Mouse (Mus musculus) ovary, adult 18-20 months (tissue): ENCODE results near the gene Bptf.
"Not testable (repeated sequence)": the region's sequence is repeated elsewhere in the genome, so short reads cannot be mapped to it uniquely, and the experiment has no call there.

Experiments used
- DNase-seq: peaks from one replicate; pipeline ENCODE4 v3.0.0; 2022; ENCODE audit warnings: low spot score, mixed read lengths

The Bptf gene

DNA sequence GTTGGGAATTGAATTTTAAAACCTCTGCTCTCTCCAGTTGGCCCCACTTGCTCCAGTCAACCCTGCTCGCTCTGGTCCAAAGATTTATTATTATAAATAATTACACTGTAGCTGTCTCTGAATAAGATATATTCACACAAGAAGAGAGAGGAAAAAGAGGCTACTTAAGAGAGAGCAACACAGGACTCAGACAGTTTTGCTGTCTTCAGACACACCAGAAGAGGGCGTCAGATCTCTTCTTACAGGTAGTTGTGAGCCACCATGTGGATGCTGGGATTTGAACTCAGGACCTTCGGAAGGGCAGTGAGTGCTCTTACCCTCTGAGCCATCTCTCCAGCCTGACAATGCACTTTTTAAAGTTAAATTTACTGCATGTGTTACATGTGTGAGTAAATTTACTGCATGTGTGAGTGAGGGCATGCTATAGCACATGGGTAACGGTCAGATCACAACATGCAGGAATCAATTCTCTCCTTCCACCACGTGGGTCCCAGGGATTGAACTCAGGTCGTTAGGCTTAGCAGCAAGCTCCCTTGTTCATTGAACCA is 114.5 kb downstream of the Bptf start:
- DNase-seq = no peak

DNA sequence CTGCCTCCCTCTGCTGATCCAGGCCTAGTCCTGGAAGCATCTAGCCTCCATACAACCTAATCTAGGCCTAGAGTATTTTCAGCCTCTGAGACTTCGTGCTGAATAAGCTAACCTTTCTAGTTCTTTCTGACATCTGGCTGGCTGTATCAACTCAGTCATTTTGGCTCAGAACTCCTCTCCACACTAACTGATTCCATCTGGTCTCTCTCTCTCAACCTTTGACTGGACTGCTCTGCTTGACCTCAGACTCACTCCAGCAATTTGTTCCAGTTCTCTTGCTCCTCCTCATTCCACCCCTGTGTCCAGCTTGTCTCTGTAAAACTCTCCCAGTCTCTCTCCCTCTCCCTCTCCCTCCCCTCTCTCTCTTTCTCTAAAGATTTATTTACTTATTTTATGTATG is 115.0 kb downstream of the Bptf start:
- DNase-seq = no peak

DNA sequence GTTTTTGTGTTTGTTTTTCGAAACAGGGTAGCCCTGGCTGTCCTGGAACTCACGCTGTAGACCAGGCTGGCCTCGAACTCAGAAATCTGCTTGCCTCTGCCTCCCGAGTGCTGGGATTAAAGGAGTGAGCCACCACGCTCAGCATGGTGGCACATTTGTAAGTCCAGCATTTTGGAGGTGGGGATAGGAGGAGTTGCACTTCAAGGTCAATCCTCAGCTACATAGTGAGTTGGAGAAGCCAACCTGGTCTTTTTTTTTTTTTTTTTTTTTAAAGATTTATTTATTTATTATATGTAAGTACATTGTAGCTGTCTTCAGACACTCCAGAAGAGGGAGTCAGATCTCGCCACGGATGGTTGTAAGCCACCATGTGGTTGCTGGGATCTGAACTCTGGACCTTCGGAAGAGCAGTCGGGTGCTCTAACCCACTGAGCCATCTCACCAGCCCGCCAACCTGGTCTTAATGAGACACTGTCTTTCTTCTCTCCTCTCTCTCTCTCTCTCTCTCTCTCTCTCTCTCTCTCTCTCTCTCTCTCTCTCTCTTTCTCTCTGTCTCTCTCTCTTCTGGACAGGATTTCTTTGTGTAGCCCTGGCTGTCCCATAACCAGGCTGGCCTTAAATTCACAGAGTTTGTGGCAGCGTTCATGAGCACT is 116.3 kb downstream of the Bptf start:
- not testable (repeated sequence) for DNase-seq

DNA sequence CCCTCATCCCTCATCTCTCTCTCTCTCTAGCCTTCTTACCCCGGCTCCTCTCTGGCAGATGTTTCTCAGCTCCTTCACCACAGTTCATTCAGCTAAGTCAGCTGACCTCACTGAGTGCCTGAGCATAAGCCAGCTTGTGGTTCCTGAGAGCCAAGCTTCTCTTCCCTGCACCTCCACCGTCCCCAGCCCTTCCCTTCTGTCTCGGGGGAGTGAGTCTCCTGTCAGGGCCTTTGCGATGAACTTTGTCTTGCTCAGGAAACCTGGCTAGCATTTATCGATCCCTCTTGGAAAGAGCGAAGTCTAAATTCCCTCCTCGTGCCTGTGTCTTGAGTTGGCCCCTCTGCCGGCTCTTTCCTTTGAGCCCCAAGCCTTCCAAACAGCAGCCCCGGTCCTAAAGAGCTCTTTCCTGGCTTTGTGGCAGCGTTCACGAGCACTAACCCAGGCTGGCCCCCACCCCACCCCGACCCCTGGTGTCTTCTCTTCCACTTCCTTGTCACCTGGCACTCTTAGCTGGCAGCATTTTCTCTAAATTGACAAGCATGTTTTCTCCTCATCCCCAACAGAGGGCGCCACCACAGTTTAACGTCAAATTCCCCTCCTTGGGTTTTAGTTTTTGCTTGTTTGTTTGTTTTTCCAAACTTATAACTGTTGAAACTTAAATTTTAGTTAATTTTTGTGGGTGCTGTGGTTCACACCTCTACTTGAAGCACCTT is 117.2 kb downstream of the Bptf start:
- no peak for DNase-seq

DNA sequence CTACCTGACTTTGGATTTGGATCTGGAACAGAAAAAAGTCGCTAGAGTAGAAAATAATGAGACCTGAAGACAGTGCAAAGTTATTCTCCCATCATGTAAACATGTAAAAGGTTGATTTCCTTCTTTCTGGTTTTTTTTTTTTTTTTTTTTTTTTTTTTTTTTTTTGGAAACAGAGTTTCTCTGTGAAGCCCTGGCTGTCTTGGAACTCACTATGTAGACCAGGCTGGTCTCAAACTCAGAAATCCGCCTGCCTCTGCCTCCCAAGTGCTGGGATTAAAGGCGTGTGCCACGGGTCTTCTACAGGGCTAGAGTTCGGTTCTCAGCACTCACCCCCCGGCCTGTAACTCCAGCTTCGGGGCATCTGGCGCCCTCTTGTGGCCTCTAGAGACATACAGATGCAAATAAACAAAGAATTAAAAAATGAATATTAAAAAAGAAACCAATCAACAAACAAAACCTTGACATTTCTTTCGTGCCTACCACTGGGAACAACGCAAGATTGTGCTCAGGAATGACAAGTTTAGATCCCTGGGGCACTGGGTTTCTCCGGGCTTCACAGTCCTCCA is 117.8 kb downstream of the Bptf start:
- DNase-seq = no peak

DNA sequence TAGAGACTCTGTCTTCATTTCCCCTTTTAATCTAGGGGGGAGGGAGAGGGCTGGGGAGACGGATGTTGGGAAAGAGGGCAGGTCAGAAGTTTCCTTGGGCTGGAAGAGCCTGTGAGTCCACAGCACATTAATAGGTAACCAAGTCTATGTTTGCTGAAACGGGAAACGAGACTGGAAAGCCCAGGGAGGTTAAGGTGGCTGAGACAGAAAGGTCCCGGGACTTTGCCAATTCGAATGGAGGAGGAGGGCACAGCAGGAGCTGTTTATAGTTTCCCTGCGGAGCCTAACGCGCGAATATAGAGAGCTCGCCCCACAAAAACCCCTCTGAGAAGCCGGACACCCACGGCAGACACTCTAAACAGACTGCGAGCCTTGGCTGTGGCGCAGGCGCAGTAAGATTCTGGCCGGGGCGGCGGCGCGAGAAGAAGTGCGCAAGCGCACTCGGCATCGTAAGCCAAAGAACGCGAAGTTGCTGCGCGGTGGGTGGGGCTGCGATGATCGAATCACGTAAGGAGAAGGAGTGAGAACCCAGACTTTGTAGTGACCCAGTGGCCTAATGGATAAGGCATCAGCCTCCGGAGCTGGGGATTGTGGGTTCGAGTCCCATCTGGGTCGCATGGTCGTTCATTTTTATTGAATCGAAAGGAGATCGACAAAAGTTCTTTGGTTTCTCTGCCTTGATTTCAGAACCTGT is 119.5 kb downstream of the Bptf start:
- DNase-seq = peak; percentile 94

DNA sequence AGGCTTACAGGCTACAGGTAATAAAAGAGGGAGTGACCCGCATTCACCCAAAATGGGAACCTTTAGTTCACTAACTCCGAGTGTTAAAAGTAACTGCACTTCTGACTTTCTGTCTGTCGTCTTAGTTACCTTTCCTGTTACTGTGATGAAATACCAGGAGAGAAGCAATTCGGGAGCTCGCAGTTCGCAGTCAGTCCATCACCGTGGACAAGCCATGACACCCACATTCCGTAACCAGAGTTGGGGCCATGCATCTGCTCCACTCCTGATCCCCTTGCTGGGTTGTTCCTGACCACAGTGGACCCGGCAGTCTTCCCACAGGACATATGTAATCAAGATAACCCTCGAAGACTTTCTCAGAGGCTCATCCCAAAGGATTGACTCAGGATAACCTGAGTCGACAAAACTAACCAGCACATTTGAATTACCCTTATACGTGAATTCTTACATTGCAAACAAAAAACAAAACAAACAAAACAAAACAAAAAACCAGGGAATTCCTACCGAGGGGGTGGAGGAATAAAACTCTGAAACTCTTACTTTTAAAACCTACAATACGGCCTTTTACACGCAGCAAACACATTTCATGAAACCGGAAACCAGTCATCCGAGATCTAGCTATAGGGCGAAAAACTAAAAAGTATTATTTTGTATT is 120.1 kb downstream of the Bptf start:
- DNase-seq = no peak

DNA sequence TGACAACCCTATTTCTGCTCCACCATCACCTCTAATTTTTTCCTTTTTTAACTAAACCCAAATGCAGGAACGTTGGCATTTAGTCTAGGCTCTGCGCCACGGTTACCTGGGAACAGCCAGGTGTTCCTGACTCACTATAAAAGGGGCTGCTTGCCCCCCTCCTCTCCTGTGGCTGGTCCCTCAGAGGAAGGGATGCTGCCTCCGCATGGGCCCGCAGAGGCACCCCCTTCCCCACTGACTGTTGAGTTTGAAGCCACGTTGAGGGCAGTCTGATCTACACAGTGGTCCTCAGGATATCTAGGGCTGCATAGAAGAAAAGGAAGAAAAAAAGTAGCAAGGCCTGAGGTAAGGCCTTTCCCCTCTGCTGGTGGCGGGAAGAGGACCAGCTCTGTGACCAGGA is 120.8 kb downstream of the Bptf start:
- no peak for DNase-seq

DNA sequence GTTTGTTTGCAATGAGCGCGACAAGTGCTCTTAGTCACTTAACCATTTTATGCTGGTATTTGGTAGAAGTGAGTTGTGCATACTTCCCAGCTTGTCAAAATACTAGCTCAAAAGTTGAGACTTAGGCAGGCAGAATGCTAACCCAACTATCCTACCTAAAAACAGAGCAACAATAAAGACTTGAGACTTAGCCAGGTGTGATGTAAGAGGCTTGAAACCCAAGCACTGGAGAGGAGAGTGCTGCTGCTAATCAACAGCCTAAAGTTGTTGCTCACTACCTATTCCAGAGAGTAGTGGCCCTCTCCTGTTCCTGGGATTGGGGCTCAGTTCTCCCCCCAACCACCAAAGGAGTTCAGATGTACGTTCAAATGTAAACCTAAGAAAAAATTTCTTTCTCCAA is 121.5 kb downstream of the Bptf start:
- no peak for DNase-seq

DNA sequence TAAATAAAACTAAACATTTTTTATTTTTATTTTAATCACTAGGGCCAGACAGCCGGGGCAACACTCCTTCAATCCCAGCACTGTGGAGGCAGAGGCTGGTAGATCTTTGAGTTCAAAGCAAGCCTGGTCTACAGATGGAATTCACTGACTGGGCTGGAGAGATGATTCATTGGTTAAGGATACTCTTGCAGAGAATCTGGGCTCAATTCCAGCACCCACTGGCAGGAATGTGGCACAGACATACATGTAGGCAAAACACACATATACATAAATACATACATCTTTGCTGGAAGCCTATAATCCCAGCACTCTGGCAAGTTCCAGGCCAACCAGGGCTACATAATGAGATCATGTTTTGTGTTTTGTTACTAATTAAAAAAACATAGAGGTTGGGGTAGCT is 126.4 kb downstream of the Bptf start:
- DNase-seq = no peak

DNA sequence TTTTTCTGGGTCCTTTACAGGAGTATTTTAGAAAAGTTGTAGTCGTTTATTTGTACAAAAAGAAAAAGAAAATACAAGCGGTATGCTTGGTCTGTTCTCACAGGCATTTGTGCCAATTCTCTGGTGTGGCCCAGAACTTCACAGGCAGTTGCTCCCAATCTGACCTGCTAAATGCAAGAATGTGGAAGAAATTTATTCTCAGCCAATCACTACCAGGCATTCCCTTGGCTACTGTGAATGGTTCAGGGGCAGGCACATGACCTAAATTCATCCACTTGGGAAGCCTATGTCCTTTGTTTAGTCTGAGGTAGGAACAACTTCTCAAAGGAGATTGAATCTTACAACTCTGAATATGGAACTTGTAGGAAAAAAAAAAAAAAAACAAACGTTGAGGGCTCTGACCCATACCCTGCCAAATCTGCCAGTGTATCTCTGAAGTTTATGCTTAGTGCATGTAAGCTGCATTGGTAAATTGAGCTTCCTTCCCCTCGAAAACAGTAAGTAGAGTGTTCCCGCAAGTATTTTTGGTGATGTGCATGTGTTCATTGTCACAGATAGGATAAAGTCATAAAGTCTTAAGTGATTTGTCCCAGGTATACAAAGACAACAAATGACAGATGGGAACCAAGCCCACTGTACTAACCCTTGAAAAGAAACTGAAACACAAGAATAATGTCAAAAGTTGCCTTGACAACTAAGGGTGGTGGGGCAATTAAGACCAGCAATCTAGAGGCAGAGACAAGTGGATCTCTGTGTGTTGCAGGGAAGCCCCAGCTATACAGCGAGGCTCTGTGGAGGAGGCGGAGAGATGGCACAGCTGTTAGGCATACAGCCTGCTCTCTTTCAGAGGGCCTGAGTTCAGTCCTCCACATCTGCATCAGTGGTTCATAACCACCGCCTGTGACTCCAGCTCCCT is 129.9 kb downstream of the Bptf start:
- DNase-seq = no peak

DNA sequence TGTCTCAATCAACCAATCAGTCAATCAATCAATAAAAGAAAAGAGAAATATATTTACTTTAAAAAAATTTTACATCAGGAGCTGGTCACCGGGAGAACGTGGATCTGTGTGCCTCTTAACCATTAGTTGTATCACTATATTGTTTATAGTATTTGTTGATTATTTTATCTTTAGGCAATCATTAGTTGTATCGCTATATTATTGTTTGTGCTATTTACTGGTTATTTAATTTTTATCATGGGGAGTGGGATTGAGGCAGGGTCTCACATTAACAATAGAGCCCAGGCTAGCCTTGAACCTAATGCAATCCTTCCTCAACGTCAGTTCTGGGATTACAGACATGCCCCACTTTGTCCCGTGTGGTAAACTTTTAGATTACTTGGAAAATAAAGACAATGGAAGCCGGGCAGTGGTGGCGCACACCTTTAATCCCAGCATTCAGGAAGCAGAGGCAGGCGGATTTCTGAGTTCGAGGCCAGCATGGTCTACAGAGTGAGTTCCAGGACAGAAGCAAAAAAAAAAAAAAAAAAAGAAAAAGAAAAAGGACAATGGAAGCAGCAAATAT is 131.9 kb downstream of the Bptf start:
- no peak for DNase-seq

DNA sequence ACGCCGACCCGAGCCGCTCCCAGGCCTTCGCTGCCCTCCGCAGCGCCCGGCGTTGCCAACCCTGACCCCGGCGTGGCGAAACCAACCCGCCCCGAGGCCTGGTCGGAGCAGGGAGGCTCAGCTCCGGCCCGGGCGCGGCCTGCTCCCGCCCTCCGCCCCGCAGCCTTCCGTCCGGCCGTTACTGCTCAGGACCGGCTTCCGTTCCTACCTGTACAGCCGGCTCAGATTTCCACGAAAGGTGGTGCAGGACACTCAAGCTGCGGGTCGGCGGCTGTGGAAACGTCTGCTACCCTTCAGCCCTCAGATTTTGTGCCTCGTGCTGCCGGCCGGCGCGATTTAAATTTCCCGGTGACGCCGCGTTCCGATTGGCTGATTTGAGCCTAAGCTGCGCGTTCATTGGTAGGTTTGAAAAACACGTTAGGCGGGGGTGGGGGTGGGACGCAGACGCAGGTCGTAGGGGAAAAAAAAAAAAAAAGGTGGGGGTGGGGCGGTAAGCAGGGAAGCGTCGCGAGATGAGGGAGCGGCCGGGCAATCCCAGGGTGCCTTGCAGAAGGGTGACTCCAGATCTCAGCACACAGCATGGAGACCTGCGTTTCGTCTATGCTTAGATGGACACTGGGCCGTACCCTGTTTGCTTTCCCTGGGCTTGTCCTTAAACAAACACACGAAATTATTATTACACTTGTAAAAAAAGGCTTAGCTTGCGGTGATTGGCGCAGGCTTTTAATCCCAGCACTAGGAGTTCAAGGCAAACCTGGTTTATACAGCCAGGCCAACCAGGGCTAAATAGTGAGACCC is 132.6 kb downstream of the Bptf start, which contains the start of gene Kpna2:
TSS of gene Kpna2 (minus strand) at position 391 of the 798 bp plus-strand sequence.
- DNase-seq = peak; percentile 85

DNA sequence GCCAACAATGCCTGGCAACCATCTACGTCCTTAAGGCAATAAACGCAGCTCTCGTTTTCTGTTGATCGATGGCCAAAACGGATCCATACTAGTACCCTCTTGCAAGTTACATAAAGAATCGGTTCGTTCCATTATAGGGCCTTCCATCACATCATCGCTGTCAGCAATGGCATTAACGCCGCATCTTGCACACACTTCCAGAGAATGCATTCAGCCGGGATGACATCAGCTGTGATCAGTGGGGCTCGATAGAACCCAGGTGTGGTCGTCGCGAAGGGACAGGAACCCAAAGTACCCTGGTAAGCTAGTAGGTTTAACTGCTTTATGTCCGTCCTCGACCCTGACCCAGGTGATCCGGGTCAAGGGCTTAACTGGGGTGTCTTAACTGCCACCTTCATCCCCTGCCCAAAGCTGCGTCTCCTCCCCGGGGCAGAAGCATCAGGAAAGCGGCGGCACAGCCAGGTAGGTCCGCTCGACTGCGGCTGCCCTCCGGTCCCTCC is 133.2 kb downstream of the Bptf start:
- no peak for DNase-seq

DNA sequence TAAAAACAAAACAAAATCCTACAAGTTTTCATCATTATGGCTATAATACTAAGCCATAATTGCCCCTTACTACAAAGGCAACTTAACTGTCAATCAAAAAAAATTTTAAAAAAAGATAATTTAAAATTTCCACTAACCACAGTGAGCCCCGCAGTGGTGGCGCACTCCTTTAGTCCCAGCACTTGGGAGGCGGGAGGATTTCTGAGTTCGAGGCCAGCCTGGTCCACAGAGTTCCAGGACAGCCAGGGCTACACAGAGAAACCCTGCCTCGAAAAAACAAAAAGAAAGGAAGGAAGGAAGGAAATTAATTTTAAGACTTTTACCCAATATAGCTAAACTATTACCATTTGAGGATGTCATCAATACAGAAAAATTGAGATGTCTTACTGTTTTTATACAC is 134.0 kb downstream of the Bptf start:
- no peak for DNase-seq

DNA sequence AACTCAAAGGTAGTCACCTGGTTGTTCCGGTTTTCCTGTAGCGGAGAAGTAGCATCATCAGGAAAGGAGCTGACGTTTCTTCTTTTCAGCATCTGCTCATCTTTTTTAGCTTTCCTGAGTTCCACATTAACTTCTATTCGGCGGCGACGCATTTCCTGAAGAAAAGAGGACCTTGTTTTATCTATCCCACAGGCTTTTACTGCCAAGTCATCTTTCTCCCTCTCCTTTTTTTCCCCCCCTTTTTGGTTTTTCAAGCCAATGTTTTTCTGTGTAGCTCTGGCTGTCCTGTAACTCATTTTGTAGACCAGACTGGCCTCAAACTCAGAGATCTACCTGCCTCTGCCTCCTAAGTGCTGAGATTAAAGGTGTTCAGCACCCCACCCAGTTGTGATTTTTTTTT is 135.4 kb downstream of the Bptf start:
- DNase-seq = not testable (repeated sequence)

DNA sequence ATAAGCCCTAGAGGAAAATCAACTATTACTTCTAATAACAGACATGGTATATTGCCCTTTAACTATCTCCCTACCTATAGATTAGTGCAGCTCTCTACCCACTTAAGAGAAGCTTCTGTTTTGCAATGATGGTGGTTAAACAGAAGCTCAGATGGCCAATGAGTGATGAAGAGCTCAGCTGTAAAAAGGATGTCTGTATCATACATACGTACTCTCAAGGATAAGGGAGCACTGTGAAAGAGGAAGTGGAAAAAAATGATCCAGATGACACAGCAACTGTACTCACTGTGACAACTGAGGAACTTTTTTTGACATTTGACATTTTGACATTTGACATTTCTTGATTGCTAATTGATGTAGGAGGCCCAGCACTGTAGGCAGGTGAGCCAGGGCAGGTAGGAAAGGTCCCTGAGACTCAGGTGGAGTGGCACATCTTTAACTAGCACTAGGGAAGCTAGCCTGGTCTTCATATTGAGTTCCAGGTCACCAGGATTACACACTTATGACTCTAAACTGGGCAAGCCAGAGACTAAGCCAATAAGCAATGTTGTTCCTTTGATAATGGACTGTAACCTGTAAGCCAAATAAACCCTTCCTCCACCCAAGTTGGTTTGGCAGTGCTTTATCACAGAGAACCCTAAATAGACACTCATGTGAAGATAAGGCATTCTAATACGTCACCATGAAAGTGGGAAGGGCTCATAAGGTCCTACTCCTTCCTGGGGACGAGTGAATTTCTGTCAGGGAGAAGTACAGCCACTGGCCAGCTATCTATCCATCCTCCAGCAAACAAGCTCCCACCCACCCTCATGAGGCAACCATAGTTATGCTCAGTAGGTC is 137.5 kb downstream of the Bptf start:
- DNase-seq = no peak

DNA sequence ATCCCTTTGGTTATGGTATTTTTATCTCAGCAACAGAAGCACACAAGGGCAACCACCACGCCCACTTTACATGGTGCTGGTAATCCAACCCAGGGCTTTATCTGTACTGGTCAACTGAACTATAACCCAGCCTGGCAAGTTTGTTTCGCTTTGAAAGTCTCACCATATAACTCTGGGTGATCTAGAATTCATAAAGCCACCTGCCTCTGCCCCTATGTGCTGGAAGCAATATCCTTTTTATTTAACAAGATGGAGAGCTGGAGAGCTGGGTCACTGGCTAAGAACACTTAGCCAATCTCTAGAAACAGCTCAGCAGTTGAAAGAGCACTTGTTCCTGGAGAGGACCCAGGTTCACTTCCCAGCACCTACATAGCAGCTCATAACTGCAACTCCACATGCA is 144.5 kb downstream of the Bptf start:
- no peak for DNase-seq
